Mouse (Mus musculus) activated CD4-positive, CD25-positive, alpha-beta regulatory T cell, adult 4 months (primary cell): ENCODE results near the gene Wnt1. TPM values are rescaled to one million over a fixed set of nuclear protein-coding genes. Genes with fewer than 3 reads are reported as not detected.
"Not testable (repeated sequence)": the region's sequence is repeated elsewhere in the genome, so short reads cannot be mapped to it uniquely, and the experiment has no call there.

Source experiments
- ATAC-seq: one replicate; pipeline ENCODE4 v1.8.0; 2017
- polyA plus RNA-seq, 2 experiments: library from polyadenylated mRNA; unstranded; fragments of 100-300 nt; shearing (Covaris generic); gene quantifications; one replicate each; pipeline ENCODE4 v1.2.1; 2017

The Wnt1 gene
- polyA plus RNA-seq, 2 experiments from 2014 or later = not detected

DNA sequence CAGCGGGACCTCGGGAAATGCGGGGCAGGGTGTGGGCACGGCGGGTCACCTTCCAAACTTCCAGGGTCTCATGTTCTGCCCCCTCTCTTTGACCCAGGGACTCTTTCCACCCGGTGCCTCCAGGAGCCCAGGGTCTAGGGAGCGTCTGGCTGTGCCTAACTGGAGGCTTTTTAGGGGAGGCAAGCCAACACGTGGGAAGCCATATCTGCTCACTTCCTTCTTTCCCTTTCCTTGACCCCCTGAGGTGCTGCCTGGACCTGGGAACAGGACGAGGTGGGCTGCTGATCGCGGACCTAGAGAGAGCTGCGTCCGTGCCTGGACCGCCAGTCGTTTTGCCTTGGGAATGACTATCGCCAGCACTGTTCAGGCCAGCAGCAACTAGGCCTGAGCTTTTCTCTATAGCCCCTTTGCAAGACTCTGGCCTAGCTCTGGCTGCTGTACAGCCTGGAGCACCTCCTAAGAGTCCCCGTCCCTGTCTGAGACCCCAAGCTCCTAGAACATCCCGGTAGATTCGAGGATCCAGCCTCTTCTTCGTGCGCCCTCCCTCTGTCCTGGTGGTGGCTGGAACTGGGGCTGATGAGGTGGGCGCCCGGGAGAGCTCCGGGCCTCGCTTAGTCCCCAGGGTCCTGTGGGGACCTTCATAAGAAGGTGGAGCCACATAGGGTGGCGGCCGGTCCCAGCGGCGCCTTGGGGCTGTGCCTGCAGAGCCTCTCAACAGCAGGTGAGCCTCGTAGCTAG lies 16.6 kb downstream of the Wnt1 start:
- ATAC-seq = no peak

DNA sequence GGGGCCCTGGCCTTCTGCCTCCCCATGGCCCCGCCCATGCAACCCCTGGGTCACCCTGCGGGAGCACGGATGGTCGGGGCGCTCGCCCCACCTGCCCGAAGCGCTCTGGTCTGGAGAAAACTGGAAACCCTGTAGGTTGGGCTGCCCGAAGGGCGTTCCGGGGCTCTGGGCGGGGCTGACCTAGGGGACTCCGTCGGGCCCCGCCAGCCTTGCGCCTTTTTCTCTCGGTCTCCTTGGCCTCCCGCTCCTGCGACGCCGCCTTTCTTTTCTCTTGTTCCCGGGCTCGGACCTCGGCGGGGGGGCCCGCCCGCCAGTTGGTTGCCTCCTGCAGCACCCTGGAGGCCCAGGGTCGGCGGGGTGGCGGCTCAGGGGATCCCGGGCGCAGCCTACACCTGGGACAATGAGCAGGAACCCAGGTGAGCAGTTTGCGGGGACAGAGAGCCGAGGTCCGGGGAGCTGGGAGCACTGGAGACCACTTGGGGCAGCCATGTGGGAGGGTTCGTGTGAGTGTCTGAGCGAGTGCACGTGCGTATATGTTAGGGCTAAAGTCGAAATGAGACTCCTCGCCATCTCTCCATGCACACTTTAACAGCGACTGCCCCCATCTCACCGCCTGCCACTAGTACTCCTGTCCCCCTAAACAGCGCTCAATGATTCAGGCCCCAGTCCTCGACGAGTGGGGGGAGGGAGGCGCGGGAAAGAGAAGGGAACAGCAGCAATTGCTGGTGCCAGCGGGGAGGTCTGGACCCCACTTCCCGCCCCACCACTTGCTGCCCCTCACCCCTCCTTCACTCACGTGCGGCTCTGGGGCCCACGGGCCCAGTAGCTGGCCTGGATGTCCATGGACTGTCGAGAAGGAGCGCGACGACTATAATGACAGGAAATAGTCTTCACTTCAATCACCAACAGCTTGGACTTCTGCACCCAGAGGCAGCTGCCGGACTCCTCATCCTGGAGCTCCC lies 17.4 kb downstream of the Wnt1 start:
- ATAC-seq = no peak

DNA sequence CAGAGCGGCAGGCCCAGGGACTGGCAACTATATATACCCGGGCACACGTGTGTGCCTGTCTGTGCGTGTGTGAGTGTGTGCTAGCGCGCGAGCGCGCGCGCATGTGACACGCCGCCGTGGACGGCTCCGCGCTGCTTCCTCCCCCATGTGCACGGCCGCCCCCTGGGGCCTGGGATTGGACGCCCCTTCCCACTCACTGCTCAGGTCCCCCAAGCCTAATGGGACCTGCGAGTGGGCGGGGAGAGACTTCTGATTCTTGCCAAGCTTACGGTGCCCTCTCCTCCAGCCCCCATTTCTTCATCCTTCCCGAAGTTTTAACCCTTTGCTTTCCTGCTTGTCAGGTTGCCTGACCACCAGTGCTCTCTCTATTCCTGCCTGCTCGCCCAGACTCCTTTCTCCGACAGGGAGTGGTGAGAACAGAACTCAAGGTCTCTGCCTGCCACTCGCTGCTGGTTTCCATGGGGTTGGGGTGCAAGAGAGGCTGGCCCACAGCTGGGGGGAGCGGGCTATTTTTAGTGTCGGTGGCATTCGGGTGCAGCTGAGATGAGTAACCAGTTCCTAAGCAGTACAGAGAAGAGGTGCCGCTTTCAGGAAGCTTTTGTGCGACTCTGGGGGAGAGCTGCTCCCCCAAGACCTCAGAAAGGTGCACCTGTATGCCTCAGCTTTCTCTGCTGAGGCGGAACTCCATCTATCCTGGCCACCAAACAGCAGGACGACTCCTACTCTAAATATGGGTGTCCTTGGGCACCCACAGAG lies 18.4 kb downstream of the Wnt1 start:
- ATAC-seq = peak; percentile 37

DNA sequence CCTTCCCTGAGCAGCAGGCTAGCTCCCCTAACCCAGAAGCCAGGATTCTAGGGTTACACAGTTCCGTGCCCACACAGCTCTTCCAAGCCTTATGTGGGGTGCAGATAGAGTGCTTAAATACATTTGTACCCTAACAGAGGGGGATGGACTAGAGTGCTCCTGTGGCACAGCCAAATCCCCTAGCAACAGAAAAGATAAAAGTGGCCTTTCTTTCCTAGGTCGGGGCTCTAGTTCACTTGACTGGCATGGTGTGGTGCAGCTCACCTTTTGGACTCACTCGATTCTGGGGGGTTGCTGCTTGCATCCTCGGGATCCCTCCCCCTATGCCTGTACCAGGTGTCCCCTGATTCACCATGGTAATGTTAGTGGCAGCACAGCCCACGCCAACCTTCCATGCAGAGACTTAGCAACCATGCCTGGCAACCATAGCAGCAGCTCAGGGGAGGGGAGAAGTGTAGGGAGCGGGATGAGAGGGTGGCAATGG lies 19.0 kb downstream of the Wnt1 start:
- ATAC-seq = no peak

DNA sequence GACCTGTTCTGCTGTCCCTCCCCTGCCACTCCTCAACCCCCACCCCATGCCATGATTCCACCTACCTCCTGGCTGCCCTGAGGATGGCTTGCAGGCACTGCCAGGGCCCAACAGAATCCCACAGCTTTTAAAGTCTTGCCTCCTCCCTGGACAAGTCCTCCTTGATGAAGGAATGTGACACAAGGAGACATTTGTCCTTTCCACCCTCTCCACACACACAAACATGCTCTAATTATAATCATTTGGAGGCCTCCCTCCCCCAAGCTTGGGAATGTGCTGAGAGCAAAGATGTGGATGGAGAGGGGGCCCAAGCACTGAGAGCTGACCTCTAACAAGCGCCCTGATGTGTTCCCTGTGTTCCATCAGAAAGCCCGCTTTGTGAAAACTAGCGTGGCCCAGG lies 19.7 kb downstream of the Wnt1 start, which contains the start of gene Ddn:
TSS of gene Ddn (minus strand) at position 101 of the 400 bp plus-strand sequence.
- ATAC-seq = no peak

DNA sequence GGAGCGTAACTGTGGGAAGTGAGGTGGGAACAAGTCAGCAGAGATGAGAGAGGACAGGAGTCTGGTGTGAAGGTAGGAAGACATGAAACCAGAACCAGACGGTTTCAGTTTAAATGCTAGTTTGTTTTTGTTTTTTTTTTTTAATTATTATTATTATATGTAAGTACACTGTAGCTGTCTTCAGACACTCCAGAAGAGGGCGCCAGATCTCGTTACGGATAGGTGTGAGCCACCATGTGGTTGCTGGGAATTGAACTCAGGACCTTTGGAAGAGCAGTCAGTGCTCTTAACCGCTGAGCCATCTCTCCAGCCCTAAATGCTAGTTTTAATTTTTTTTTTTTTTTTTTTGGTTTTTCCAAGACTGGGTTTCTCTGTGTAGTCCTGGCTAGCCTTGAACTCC lies 20.6 kb downstream of the Wnt1 start:
- not testable (repeated sequence) for ATAC-seq

DNA sequence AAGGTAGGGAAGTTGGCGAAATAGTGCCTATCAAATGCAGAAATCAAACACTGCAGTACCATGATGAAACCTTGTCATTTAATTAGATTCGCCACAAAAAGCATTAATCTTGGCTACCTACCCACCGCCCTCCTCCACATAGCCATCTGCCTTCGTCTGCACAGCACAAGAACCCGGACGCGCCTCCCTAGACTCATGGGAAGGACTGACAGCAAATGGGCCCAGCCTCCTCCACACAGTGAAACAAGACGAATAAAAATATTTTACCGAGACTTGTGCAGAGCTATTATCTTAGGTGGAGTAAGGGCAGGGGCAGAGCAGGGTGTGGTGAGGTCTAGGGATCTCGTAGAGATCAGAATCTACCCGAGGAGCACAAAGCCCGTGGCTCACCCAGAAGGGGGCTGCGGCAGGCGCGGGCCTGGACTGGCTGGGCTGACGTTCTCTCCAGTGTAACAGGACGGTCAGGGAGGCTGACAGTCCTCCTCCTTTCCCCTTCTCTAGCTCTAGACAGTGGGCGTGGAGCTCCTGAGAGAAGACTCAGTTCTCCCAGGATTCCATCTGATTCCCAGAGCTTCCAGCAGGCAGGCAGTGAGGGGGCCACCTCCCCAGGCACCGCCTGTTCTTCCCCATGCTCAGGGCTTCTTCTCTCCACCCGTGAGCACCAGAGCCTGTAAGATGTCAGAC lies 23.2 kb downstream of the Wnt1 start:
- ATAC-seq = no peak

DNA sequence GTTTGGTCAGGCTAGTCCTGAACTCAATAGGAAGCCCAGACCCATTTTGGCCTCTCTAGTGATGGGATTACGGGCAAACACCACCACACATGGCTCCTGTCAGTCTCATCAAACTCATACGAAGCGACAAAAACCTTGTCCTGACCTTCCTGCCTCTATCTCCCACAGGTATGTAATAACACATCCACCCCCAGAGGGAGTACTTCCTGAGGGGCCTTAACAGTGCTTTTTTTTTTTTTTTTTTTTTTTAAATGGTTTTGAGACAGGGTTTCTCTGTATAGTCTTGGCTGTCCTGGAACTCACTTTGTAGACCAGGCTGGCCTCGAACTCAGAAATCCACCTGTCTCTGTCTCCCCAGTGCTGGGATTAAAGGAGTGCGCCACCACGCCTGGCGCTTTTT lies 28.5 kb downstream of the Wnt1 start:
- no peak for ATAC-seq

DNA sequence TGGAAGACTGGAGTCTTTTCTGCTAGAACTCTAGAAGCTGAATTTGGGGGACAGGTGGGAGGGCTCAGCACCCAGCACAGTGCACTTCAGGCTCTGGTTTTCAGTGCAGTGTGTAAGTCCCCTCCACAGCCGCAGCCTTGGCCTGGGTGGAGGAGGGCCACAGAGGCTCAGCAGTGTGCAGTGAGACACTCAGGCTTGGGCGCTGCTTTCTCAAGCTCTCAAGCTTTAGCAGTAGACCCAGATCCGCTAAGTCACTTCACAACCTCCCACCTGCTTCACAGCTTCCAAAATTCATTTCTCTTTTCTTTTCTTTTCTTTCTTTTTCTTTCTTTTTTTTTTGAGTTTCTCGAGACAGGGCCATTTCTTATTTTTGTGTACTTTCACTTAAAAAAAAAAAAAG lies 31.3 kb downstream of the Wnt1 start:
- ATAC-seq = no peak

DNA sequence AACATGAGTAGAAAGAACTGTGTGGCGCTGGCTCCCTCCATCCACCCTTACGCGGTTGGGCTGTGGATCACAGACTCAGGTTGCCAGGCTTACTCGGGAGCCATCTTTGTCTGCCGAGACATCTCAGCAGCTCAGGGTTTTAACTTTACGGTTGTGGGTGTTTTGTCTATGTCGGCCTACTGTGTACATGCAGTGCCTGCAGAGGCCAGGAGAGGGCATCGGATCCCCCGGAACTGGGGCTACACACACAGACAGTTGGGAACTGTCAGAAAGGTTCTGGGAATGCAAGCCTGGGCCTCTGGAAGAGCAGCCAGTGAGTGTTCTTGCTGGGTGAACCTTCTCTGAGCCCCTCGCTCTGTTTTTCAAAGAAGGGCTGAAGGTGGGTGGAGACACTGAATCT lies 31.7 kb downstream of the Wnt1 start:
- ATAC-seq = no peak

DNA sequence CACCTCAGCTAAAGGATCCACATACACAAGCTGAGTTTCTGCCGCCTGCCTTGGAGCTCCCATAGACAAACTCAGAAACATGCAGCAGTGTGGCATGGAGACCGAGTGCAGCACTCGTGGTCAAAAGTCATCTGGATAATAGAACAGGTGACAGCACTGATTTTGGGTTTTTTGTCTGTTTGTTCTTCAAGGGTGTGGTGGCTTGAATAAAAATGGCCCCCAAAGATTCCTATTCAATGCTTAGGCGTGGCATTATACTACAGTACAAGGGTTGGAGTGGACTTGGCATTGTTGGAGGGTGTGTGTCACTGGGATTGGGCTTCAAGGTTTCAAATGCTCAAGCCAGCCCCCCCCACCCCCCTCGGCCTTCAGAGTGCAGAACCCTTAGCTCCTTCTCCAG lies 32.5 kb downstream of the Wnt1 start:
- ATAC-seq = no peak

DNA sequence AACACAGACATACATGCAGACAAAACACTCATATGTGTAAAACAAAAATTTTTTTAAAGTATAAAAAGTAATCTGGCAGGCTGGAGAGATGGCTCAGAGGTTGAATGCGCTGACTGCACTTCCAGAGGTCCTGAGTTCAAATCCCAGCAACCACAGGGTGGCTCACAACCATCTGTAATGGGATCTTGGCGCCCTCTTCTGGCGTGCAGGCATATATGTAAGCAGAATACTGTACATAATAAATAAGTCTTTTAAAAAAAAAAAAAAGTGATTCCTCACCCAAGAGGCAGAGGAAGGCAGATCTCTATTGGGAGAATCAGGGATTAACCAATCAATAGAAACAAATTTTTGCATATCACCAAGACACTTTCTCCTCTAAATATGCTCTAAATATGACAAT lies 33.8 kb downstream of the Wnt1 start:
- no peak for ATAC-seq

DNA sequence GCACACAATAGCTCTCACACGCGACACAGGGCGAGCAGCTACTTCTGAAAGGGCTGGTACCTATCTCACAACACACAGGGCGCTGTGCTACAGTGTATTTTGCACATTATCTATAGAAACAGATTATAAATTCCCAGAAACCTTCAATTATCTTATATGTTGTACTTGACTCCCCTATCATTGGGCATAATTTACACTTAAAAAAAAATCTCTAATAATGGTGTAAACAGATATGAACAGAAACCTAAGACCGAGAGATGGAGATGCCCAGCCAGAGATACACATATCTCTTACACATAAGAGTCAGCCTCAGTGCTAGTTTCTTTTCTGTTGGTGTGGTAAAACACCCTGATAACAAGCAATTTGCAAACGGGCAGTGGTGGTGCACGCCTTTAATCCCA lies 38.0 kb downstream of the Wnt1 start:
- no peak for ATAC-seq

DNA sequence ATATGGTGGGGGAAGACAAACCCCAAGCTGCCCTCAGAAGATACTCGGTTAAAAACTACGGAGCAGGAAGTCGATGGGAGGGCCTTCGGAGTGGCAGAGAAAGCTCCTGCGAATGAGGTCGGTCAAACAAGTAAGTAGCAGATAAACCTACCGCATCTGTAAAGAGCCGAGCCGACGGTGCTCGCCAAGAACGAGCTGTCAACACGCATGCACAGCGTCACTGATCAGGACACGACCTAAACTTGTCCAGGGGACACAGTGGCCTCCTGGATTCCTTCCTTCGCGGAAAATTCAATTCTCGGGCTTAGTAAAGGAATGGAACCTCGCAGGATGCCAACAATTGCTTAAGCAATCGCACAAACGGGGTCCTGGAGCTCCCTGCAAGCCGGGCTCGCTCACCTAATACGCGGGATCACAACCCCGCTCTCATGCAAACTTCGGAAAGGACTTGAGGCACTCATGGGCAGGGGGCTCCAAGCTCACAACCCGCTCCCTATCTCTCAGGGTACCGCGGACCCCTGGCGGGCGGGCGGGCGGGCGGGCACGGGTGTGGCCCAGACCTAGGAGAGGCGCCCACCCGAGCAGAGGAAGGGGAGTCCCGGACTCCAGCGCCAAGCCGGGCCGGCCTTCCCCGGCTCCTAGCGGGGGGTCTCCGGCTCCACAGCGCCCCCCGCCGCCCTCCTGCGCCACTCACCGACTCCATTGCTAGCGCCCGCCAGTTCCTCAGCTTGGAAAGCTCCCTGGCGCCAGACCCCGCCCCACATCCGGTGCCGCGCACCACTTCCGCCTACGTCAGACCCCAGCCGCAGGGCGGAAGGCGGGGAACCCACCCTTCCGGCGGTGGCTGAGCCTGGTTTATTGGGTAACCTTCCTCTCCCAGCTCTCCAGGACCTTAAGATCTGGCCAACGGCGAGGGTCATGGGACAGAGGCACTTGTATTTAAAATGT lies 41.4 kb downstream of the Wnt1 start, which contains the start of gene Prkag1:
TSS of gene Prkag1 (minus strand) at position 786 of the 948 bp plus-strand sequence.
- ATAC-seq = peak; percentile 88

DNA sequence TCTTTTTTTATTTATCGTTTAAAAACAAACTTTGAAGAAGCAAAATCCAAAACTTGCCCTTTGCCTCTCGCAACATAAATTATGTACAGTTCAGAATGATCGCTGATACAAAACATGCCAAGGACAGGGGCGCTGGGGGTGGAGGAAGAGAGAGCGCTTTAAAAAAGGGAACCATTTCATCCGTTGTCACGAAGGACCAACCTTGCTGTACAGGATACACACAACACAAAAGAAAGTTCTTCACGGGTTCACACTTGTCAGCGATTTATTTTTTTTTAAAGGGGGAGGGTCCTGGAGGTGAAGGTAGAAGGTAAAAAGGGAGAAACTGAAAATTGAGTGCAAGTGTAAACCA lies 42.0 kb downstream of the Wnt1 start:
- ATAC-seq = peak; percentile 38

DNA sequence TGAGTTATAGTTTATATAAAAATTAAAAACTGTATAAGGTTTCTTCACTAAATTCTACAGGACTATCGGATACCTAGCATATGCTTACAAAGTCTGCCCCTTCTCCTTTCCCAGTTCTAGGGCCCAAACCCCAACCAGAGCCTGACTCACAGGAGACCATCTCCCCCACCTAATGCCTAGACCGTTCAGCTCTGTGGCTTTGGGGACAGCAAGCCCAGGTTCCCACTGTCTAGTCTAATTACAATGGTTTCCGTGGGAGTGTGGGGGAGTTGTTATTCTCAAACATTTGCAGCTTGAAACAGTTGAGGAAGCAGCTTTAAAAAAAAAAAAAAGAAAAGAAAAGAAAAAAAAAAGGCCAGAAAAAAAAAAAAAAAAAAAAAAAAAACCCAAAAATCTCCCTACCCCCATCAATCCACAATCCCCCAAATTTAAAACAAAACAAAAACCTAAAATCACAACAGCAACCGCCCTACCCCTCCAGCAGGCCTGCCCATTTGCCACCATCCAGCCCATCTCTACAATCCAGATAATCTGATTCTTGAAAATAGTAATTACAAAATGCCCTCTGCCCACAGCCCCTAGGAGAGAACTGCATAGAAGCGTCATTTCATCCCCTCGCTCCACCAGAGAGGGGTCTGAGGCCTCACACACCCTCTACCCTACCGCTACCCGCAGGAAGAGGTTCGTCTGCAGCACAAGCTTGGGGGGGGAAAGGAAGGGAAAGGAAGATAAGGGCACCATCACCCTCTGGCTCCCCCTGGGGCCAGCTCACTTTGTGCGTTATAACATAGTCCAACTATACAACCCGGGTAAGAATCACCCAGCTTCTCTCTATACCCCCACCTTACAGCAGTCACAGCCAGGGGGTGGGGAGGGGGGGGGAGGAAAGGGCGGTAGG lies 42.8 kb downstream of the Wnt1 start:
- no peak for ATAC-seq

DNA sequence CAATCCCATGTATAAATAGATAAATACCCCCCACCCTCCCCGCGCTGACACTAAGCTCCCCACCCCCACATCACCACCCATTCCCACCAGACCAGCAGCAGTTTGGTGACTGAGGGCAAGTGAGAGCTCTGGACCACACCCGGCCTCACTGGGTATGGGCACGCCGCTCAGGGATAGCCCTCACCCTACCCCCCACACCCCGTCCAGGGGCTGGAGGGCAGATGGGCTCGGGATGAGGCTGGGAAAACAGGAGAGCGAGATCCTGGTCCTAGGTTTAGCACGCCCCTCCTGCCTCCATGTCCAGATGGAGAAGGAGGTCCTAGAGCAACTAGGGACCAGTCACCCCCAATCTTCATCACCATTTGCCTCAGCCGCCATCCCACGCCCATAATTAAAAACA lies 43.6 kb downstream of the Wnt1 start:
- no peak for ATAC-seq

DNA sequence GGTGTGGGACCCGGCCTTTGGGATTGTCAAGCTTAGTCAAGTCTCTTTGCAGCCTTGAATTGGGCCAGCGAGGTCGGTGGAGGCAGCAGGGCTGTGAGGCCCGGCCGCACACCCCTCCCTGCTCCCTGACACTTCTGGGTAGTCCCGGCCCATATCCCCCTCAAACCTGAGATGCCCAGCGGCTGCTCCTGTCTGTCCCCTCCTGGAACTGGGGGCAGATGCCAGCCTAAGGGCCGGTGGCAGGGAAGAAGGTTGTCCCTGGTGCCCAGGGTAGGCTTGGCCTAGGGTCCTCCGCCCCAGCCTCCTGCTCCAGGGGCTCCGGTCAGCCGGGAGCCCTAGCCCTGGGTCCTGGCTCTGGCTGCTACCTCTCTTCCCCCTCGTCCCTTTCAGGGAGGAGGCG lies 44.4 kb downstream of the Wnt1 start:
- ATAC-seq = no peak

DNA sequence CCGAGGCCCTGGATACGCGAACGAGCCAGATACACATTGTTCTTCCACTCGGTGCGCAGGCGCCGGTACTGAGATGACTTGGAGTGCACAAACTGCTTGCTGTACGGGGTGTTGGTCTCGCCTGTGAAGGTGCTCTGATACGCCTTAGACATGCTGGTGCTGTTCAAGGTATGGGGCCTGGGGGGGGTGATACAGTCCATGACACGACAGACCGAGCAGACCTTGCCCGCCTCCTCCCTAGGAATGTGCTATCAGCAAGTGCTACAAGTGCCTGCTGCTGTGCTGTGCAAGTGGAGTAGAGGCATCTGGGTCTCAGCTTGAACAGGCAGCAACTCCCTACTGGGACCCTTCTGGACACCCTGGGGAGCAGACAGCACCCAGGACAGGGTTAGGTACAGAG lies 45.6 kb downstream of the Wnt1 start:
- no peak for ATAC-seq
